Mouse (Mus musculus) retina, postnatal 1 day (tissue): Measurements from ENCODE around the gene B9d1.
A peak's percentile ranks its signal among the peaks of the same experiment; 100 is the strongest.

Experiments
- DNase-seq: peaks from one replicate; pipeline ENCODE4 v3.0.0-alpha.2; 2012

B9d1 gene

GRCm38 (mm10) chr11:61546452-61546851, 41.5 kb downstream of the B9d1 start:
- DNase-seq: no peak

- DNase-seq: no peak
These were observed 42.8 kb downstream of the B9d1 start for GRCm38 (mm10) chr11:61547710-61548109.

GRCm38 (mm10) chr11:61550631-61551030, 45.7 kb downstream of the B9d1 start:
- no peak for DNase-seq

GRCm38 (mm10) chr11:61553015-61553754, 48.2 kb downstream of the B9d1 start:
- peak; percentile 21 for DNase-seq

- DNase-seq: no peak
These were observed 54.6 kb downstream of the B9d1 start for GRCm38 (mm10) chr11:61559572-61559971.

- DNase-seq: no peak
These were observed 57.5 kb downstream of the B9d1 start for GRCm38 (mm10) chr11:61562421-61562820.
